Mouse (Mus musculus) hindbrain, embryonic 15.5 days (tissue): Measurements from ENCODE around the gene Jazf1. TPM values are rescaled to one million over a fixed set of nuclear protein-coding genes. Genes with fewer than 3 reads are reported as not detected.
A peak's percentile ranks its signal among the peaks of the same experiment; 100 is the strongest.

Experiments
- ATAC-seq: fragments of 200-750 bp; cut with Nextera tagmentation; 2 replicates; pipeline ENCODE4 v1.8.0; 2017; ENCODE audit warnings: low read depth, moderate number of reproducible peaks, moderate TSS enrichment; ENCODE audit not compliant: low FRiP score
- H3K27ac ChIP-seq: fragments of 300-500 bp; sonication (generic); replicated peaks from 2 replicates; pipeline ENCODE4 v1.5.1; 2015; ENCODE audit warnings: mild to moderate bottlenecking, inconsistent platforms
- H3K27me3 ChIP-seq: fragments of 300-500 bp; sonication (generic); 2 replicates; pipeline ENCODE4 v1.6.1; 2015; ENCODE audit warnings: control low read depth, inconsistent platforms
- H3K36me3 ChIP-seq: fragments of 300-500 bp; sonication (generic); 2 replicates; pipeline ENCODE4 v1.6.1; 2015; ENCODE audit warnings: control low read depth, inconsistent platforms
- H3K4me1 ChIP-seq: fragments of 300-500 bp; sonication (generic); replicated peaks from 2 replicates; pipeline ENCODE4 v1.6.1; 2015; ENCODE audit warnings: control low read depth, inconsistent platforms
- H3K4me2 ChIP-seq: fragments of 300-500 bp; sonication (generic); 2 replicates; pipeline ENCODE4 v1.6.1; 2015; ENCODE audit warnings: moderate library complexity, mild to moderate bottlenecking, inconsistent platforms
- H3K4me3 ChIP-seq: fragments of 300-500 bp; sonication (generic); 2 replicates; pipeline ENCODE4 v1.5.1; 2015; ENCODE audit warnings: mild to moderate bottlenecking, inconsistent platforms
- H3K9ac ChIP-seq: fragments of 300-500 bp; sonication (generic); 2 replicates; pipeline ENCODE4 v1.6.1; 2015; ENCODE audit warnings: inconsistent platforms
- H3K9me3 ChIP-seq: fragments of 300-500 bp; sonication (generic); 2 replicates; pipeline ENCODE4 v1.6.1; 2016; ENCODE audit warnings: control low read depth, inconsistent platforms
- WGBS: fragments of 180-500 bp; shearing (Covaris S2); methylation state at CpG from one replicate; pipeline ENCODE4 v1.1.7; 2015; 5-methylcytosine and 5-hydroxymethylcytosine counted together
- polyA plus RNA-seq: library from polyadenylated mRNA; unstranded; fragments of >200 nt; fragmentation: Nextera tagmentation; extraction: Ambion mirVana; gene quantifications from 2 replicates; pipeline ENCODE4 v1.2.1, GENCODE M21; 2015

The Jazf1 gene
- polyA plus RNA-seq, 1 experiment from 2014 or later = 52.4 TPM

GRCm38 (mm10) chr6:52963840-52964690 lies 104.4 kb downstream of the Jazf1 start:
- H3K27ac ChIP-seq = peak overlapping the region; percentile 36; the same call in 1 of the 2 replicates
- H3K4me1 ChIP-seq = peaks cover 18% of the 10 kb centered on the region
- no peak for ATAC-seq
- no peaks in the 10 kb centered on the region for H3K9me3 ChIP-seq
- no peaks in the 10 kb centered on the region for H3K27me3 ChIP-seq
- H3K4me2 ChIP-seq = no peak overlapping the region
- no peaks in the 10 kb centered on the region for H3K36me3 ChIP-seq
- 54% methylated on average over 13 of the region's 13 CpGs for WGBS
- no peak overlapping the region for H3K9ac ChIP-seq
- H3K4me3 ChIP-seq = no peak overlapping the region

DNA sequence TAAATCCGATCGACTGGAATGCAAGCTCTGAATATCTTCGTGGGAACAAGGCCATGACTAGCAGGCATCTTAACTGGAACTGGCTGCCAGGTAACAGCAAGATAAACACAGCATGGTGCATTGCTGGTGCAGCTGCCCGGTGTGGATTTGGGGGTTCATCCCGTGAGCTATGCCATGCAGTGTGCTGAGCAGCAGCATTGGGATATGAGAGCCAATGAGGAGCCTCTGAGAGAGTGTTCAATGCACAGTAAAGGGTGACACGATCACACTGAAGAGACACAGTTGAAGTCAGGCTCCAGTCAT lies 105.0 kb downstream of the Jazf1 start:
- 59% methylated on average over 6 of the region's 6 CpGs for WGBS
- no peaks in the 10 kb centered on the region for H3K27me3 ChIP-seq
- no peak for ATAC-seq
- no peak overlapping the region for H3K9ac ChIP-seq
- H3K36me3 ChIP-seq = no peaks in the 10 kb centered on the region
- no peak overlapping the region for H3K4me3 ChIP-seq
- no peak overlapping the region for H3K27ac ChIP-seq
- no peak overlapping the region for H3K4me2 ChIP-seq
- H3K4me1 ChIP-seq = peaks cover 18% of the 10 kb centered on the region
- no peaks in the 10 kb centered on the region for H3K9me3 ChIP-seq

- Histone ChIP-seq H3K4me1 (peaks cover 18% of the 10 kb centered on the region), H3K4me3 (no peak overlapping the region), H3K9ac (no peak overlapping the region), H3K4me2 (no peak overlapping the region), H3K27ac (no peak overlapping the region), H3K9me3 (no peaks in the 10 kb centered on the region), H3K36me3 (no peaks in the 10 kb centered on the region), H3K27me3 (no peaks in the 10 kb centered on the region)
- WGBS = 72% methylated on average over 4 of the region's 4 CpGs
- no peak for ATAC-seq
These were observed 105.6 kb downstream of the Jazf1 start for GRCm38 (mm10) chr6:52962600-52963429.

DNA sequence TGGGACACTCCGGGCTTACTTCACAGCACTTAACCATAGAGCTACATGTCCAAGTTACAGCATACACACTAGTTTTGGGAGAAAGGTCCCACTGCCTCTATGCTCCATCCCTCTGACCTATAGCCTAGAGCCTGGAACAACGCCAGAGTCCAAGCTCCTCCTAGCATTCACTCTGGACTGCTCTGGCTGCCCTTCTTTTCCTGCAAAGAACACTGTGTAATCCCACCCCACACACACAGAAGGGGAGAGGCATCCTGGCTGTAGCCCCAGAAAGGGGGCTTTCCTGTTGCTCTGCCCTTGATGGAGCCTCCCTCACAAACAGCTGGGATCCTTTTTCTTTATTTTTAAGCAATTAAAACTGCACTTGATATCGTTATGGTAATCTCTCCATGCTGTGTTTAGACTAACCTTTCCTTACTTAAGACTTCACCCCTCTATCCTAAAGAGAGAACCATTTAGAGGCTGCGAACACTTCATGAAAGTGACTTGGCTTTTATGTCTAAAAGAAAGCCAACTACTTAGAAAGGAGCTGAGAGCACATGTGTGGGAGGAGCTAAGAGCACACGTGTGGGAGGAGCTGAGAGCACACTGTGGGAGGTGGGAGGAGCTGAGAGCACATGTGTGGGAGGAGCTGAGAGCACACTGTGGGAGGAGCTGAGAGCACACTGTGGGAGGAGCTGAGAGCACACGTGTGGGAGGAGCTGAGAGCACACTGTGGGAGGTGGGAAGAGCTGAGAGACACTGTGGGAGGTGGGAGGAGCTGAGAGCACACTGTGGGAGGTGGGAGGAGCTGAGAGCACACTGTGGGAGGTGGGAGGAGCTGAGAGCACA lies 106.6 kb downstream of the Jazf1 start:
- Histone ChIP-seq H3K4me3 (no peak overlapping the region), H3K4me1 (peaks cover 18% of the 10 kb centered on the region), H3K27ac (no peak overlapping the region), H3K9me3 (no peaks in the 10 kb centered on the region), H3K36me3 (no peaks in the 10 kb centered on the region), H3K27me3 (no peaks in the 10 kb centered on the region), H3K9ac (no peak overlapping the region), H3K4me2 (no peak overlapping the region)
- 75% methylated on average over 6 of the region's 6 CpGs for WGBS
- ATAC-seq = no peak

DNA sequence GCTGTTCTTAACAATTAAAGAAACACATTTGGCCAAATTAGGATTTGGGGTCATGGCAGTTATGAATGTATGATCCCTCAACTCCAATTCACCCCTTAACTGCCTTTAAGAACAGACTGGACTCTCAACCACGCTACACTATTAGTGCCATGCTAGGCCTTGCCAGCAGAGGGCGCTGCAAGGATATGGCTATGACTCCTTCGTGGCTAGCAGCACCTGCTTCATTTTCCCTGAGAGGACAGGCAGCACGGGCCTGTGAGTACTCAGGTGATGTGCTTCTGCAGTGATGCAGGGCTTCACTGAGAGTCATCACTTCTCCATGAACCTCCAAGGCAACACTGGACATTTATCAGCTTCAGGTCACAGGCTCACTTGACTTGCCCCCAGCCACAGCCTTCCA lies 110.7 kb downstream of the Jazf1 start:
- Histone ChIP-seq H3K4me1 (peaks cover 7% of the 10 kb centered on the region), H3K9ac (no peak overlapping the region), H3K36me3 (no peaks in the 10 kb centered on the region), H3K4me2 (no peak overlapping the region), H3K9me3 (no peaks in the 10 kb centered on the region), H3K4me3 (no peak overlapping the region), H3K27me3 (no peaks in the 10 kb centered on the region), H3K27ac (no peak overlapping the region)
- 11% methylated on average over 4 of the region's 4 CpGs for WGBS
- no peak for ATAC-seq

DNA sequence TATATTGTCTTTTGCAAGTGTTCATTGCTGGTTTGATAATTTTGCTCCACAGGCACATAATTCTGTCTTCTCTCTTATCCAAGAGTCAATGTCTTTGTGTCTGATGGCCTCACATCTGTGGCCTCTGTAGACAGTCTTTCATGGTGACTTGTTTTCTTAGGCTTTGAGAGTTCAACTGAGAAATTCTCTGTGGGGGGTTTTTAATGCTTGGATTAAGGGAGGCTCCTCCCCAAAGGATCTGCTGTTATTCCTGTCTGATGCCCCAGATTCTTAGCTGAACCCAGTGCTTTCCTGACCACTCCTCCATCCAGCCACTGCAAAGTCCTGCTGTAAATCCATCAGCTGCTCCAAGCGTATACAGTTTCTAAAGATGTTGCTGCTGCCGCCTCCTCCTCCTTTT lies 112.3 kb downstream of the Jazf1 start:
- Histone ChIP-seq H3K27ac (no peak overlapping the region), H3K27me3 (no peaks in the 10 kb centered on the region), H3K9me3 (no peaks in the 10 kb centered on the region), H3K9ac (no peak overlapping the region), H3K36me3 (no peaks in the 10 kb centered on the region), H3K4me2 (no peak overlapping the region), H3K4me1 (peaks cover 17% of the 10 kb centered on the region), H3K4me3 (no peak overlapping the region)
- ATAC-seq = no peak
- WGBS = 90% methylated on average over 2 of the region's 2 CpGs

GRCm38 (mm10) chr6:52955304-52955703 lies 113.1 kb downstream of the Jazf1 start:
- 85% methylated on average over 2 of the region's 2 CpGs for WGBS
- ATAC-seq = no peak
- Histone ChIP-seq H3K36me3 (no peaks in the 10 kb centered on the region), H3K27ac (no peak overlapping the region), H3K27me3 (no peaks in the 10 kb centered on the region), H3K4me1 (peaks cover 17% of the 10 kb centered on the region), H3K9ac (no peak overlapping the region), H3K4me3 (no peak overlapping the region), H3K4me2 (no peak overlapping the region), H3K9me3 (no peaks in the 10 kb centered on the region)

- Histone ChIP-seq H3K4me3 (no peak overlapping the region), H3K9ac (no peak overlapping the region), H3K27me3 (no peaks in the 10 kb centered on the region), H3K4me2 (no peak overlapping the region), H3K27ac (no peak overlapping the region), H3K36me3 (no peaks in the 10 kb centered on the region), H3K9me3 (no peaks in the 10 kb centered on the region), H3K4me1 (peaks cover 14% of the 10 kb centered on the region)
- ATAC-seq = no peak
- 96% methylated on average over 3 of the region's 3 CpGs for WGBS
These were observed 113.6 kb downstream of the Jazf1 start for GRCm38 (mm10) chr6:52954861-52955260.

GRCm38 (mm10) chr6:52954441-52954840 lies 114.0 kb downstream of the Jazf1 start:
- H3K27ac ChIP-seq = no peak overlapping the region
- no peak overlapping the region for H3K4me2 ChIP-seq
- ATAC-seq = no peak
- H3K4me1 ChIP-seq = peaks cover 14% of the 10 kb centered on the region
- H3K27me3 ChIP-seq = no peaks in the 10 kb centered on the region
- H3K36me3 ChIP-seq = no peaks in the 10 kb centered on the region
- no peaks in the 10 kb centered on the region for H3K9me3 ChIP-seq
- WGBS = 67% methylated on average over 9 of the region's 9 CpGs
- no peak overlapping the region for H3K9ac ChIP-seq
- H3K4me3 ChIP-seq = no peak overlapping the region

DNA sequence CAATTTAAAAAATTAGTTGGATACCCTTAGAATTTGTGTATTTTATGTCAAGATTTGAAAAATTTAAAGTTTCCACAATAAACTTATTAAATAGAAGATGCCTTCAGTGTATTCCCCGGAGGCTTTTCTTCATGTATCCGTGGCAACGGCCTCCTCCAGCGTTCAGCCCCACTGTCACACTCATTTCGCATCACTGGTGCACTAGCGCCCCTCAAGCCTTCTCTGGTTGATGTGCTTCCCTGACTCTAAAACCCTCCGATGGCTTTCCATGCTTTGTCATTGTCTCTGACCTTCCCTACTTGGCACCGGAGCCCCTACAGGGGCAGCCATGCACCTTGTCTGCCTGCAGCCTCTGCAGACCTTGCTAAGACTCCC lies 115.9 kb downstream of the Jazf1 start:
- Histone ChIP-seq H3K36me3 (no peaks in the 10 kb centered on the region), H3K9me3 (no peaks in the 10 kb centered on the region), H3K4me2 (no peak overlapping the region), H3K27me3 (no peaks in the 10 kb centered on the region), H3K9ac (no peak overlapping the region), H3K4me1 (peaks cover 14% of the 10 kb centered on the region), H3K27ac (no peak overlapping the region), H3K4me3 (no peak overlapping the region)
- WGBS = 29% methylated on average over 8 of the region's 8 CpGs
- peak; percentile 67; the same call in 1 of the 2 replicates for ATAC-seq

DNA sequence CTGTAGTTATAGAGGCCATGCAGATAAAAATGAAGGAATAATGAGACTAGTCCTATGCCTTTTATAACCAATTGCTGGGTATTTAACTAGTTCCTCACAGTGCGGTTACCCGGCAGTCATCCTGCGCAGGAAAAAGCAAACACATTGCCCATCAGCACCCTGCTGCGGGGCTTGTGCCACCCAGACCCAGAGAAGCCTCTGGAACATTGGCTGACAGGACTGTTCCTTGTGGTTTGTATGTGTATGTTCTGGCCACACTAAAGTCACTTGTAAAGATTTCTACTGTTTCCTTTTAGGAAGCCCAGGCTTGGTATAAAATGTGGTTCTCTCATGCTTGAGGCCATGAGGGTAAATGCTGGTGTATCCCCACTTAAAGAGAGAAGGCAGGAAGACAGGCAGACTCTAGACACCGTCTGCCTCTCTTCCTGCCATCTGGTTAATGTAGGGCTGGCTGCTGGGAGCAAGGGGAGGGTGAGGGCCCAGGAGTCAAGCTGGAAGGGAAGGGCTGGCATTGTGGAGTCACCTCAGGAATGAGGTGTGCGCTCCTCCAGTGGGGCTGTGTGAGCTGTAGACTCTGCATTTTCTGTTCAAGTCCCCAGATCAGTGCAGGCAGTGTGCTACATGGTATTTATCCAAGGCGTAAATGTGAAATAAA lies 116.4 kb downstream of the Jazf1 start:
- Histone ChIP-seq H3K4me3 (no peak overlapping the region), H3K27me3 (no peaks in the 10 kb centered on the region), H3K36me3 (no peaks in the 10 kb centered on the region), H3K4me2 (no peak overlapping the region), H3K9me3 (no peaks in the 10 kb centered on the region), H3K27ac (no peak overlapping the region), H3K4me1 (peaks cover 14% of the 10 kb centered on the region), H3K9ac (no peak overlapping the region)
- 76% methylated on average over 7 of the region's 7 CpGs for WGBS
- ATAC-seq = no peak
